In the genomic region with DNA sequence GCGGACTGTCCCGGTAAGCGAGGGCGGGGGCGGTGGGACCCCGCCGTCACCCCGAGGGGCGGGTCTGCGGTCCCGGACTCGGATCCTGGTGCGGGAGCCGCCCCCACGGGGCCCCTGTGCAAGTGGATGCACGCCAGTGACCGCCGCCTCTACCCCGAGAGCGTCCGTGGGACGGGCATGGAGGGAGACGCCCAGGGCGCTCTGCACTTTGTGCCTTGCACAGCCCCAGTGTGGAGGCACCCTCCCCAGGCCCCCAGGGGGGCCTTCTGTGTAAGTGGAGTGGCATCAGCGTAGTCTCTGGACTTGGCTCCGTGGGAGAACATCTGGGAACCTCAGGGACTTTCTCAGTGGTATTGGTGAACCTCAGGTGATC, we compare ENCODE assay signal across 9 mouse cellular contexts. TPM values are rescaled to one million over a fixed set of nuclear protein-coding genes. Genes with fewer than 3 reads are reported as not detected.
DNase-seq lines count a peak whose midpoint lies in the region; ATAC-seq and TF ChIP-seq lines count a peak whose summit lies in the region.
"Had no signal": no experiment of that assay in that cellular context is flagged by ENCODE, and none has a peak within 500 bp of the region (broad histone marks: within the 10 kb centered on the region; RNA-seq: fewer than 3 reads in every experiment).

No protein-coding gene starts in this region.

- peak; percentile 90 for DNase-seq in heart, adult 11 months
- DNase-seq in heart, adult 9 months (ENCODE audit: low spot score in 2 of 2), result no peak
- no peak for DNase-seq in ES-E14 (ENCODE audit: low read depth, low spot score)
- peak; percentile 39 for DNase-seq in limb, embryonic 10.5 days (ENCODE audit: low spot score)
- DNase-seq in c-Kit-positive CD71-positive TER-119-positive erythroid progenitor cells, embryonic 14.5 days (ENCODE audit: low spot score), result no peak
- no peak for DNase-seq in right cerebral cortex, adult 18-20 months

- WGBS in forebrain, embryonic 13.5 days, result 2% methylated on average over 23 of the region's 26 CpGs
- 3% methylated on average over 26 of the region's 26 CpGs for WGBS in limb, embryonic 10.5 days
- WGBS in neural tube, embryonic 14.5 days, result 1% methylated on average over 24 of the region's 26 CpGs

- peak overlapping the region; percentile 88 for H3K4me2 ChIP-seq in forebrain, embryonic 13.5 days
- H3K4me2 ChIP-seq in neural tube, embryonic 14.5 days (ENCODE audit: low read depth, low read length), result peak overlapping the region; percentile 83

- H3K9me3 ChIP-seq in ES-E14 (ENCODE audit: control insufficient read depth, insufficient read depth, low read depth, low read length), result no peaks in the 10 kb centered on the region
- H3K9me3 ChIP-seq in forebrain, embryonic 13.5 days (replicated peaks), result no peaks in the 10 kb centered on the region
- H3K9me3 ChIP-seq in limb, embryonic 10.5 days (replicated peaks), result no peaks in the 10 kb centered on the region
- no peaks in the 10 kb centered on the region for H3K9me3 ChIP-seq in neural tube, embryonic 14.5 days (ENCODE audit: control insufficient read depth, low read length)

- H3K27ac ChIP-seq in ES-E14 (ENCODE audit: insufficient read depth, low read depth, low read length, poor library complexity, severe bottlenecking), result no peak overlapping the region
- H3K27ac ChIP-seq in forebrain, embryonic 13.5 days, result no peak overlapping the region
- peak overlapping the region; percentile 56; the same call in 1 of the 2 replicates for H3K27ac ChIP-seq in limb, embryonic 10.5 days
- peak overlapping the region; percentile 44; the same call in 1 of the 2 replicates for H3K27ac ChIP-seq in neural tube, embryonic 14.5 days (ENCODE audit: low read depth, low read length)

- in situ Hi-C loops in ES-E14 (cut with MboI; ENCODE audit: low sequenced_read_pairs in 2 of 2, unreplicated experiment in 2 of 2), result no loop called here

- no peaks in the 10 kb centered on the region for H3K4me1 ChIP-seq in ES-E14 (ENCODE audit: control insufficient read depth in 2 of 2, insufficient read depth in 2 of 2, low read length in 2 of 2, poor library complexity in 1 of 2)
- peaks cover 16% of the 10 kb centered on the region for H3K4me1 ChIP-seq in forebrain, embryonic 13.5 days
- peaks cover 10% of the 10 kb centered on the region for H3K4me1 ChIP-seq in limb, embryonic 10.5 days
- H3K4me1 ChIP-seq in neural tube, embryonic 14.5 days (ENCODE audit: control insufficient read depth, insufficient read depth, low read length), result peaks cover 6% of the 10 kb centered on the region; the same call in 1 of the 2 replicates

- no peaks in the 10 kb centered on the region for H3K36me3 ChIP-seq in ES-E14 (ENCODE audit: control insufficient read depth, insufficient read depth, low read length, poor library complexity, severe bottlenecking)
- no peaks in the 10 kb centered on the region for H3K36me3 ChIP-seq in forebrain, embryonic 13.5 days (ENCODE audit: poor library complexity, severe bottlenecking)
- H3K36me3 ChIP-seq in limb, embryonic 10.5 days, result no peaks in the 10 kb centered on the region
- no peaks in the 10 kb centered on the region for H3K36me3 ChIP-seq in neural tube, embryonic 14.5 days (ENCODE audit: control insufficient read depth, insufficient read depth, low read length)

- peak overlapping the region; percentile 54; the same call in 1 of the 2 replicates for H3K9ac ChIP-seq in ES-E14 (ENCODE audit: insufficient read depth, low read depth, low read length, poor library complexity, severe bottlenecking)
- peak overlapping the region; percentile 84 for H3K9ac ChIP-seq in forebrain, embryonic 13.5 days
- peak overlapping the region; percentile 92 for H3K9ac ChIP-seq in neural tube, embryonic 14.5 days (replicated peaks; ENCODE audit: low read depth, low read length)

- ATAC-seq in forebrain, embryonic 13.5 days, result peak; percentile 58; the same call in 1 of the 2 replicates
- ATAC-seq in neural tube, embryonic 14.5 days (ENCODE audit: low read depth), result peak; percentile 73

- H3K4me3 ChIP-seq in ES-E14 (ENCODE audit: insufficient read depth in 1 of 2, low read depth in 1 of 2, low read length in 2 of 2, poor library complexity in 1 of 2, severe bottlenecking in 1 of 2), result peak overlapping the region; percentile 56 to 67; a peak in 3 of 4 replicates
- peak overlapping the region; percentile 66 for H3K4me3 ChIP-seq in forebrain, embryonic 13.5 days
- H3K4me3 ChIP-seq in limb, embryonic 10.5 days, result peak overlapping the region; percentile 66
- peak overlapping the region; percentile 74 for H3K4me3 ChIP-seq in neural tube, embryonic 14.5 days (ENCODE audit: low read depth, low read length)

- peaks cover 33% of the 10 kb centered on the region for H3K27me3 ChIP-seq in forebrain, embryonic 13.5 days
- peaks cover 79% of the 10 kb centered on the region for H3K27me3 ChIP-seq in limb, embryonic 10.5 days (ENCODE audit: low read depth, poor library complexity, severe bottlenecking)
- H3K27me3 ChIP-seq in neural tube, embryonic 14.5 days (ENCODE audit: control insufficient read depth, insufficient read depth, low read length), result peaks cover 8% of the 10 kb centered on the region; the same call in 1 of the 2 replicates

TF ChIP-seq in ES-E14, 5 proteins besides CTCF, POLR2A, EP300 and RAD21:
- no peak for TF ChIP-seq MAFK (IDR thresholded peaks at IDR 0.05; ENCODE audit: insufficient read depth, low read depth, low read length)
- no peak for TF ChIP-seq ZC3H11A (IDR thresholded peaks at IDR 0.05; ENCODE audit: borderline replicate concordance, low read depth, low read length)
- no peak for TF ChIP-seq ZNF384 (IDR thresholded peaks at IDR 0.05; ENCODE audit: low read depth, low read length)
- no peak for TF ChIP-seq HCFC1 (IDR thresholded peaks at IDR 0.05; ENCODE audit: borderline replicate concordance, insufficient read depth, low read length)
- no peak for TF ChIP-seq CHD2 (IDR thresholded peaks at IDR 0.05; ENCODE audit: low read depth, low read length)

RNA-seq across cellular contexts. Expression of gene Phf24, which starts 0.9 kb away (rescaled TPM):
- total RNA-seq in ES-E14 (2012; rRNA removed), result 0.04 TPM in 1 of 2 replicates, not detected in the other
- 8.2 and 10.3 TPM in 2 replicates for polyA plus RNA-seq in forebrain, embryonic 13.5 days (2015; fragmentation: Nextera tagmentation; extraction: Ambion mirVana)
- 0.16 TPM in 1 of 2 replicates, not detected in the other for polyA plus RNA-seq in limb, embryonic 10.5 days (2016; fragmentation: Nextera tagmentation; extraction: Ambion mirVana)
- polyA plus RNA-seq in neural tube, embryonic 14.5 days (2014; fragmentation: Nextera tagmentation; extraction: Ambion mirVana), result 41.1 and 48.7 TPM in 2 replicates

RNA-seq across cellular contexts. Expression of gene Dnajb5, which starts 32.2 kb away (rescaled TPM):
- total RNA-seq in ES-E14 (2012; rRNA removed), result 11.8 and 13.3 TPM in 2 replicates
- 34.6 and 46.7 TPM in 2 replicates for polyA plus RNA-seq in forebrain, embryonic 13.5 days (2015; fragmentation: Nextera tagmentation; extraction: Ambion mirVana)
- polyA plus RNA-seq in limb, embryonic 10.5 days (2016; fragmentation: Nextera tagmentation; extraction: Ambion mirVana), result 7.0 and 8.8 TPM in 2 replicates
- 44.1 and 44.7 TPM in 2 replicates for polyA plus RNA-seq in neural tube, embryonic 14.5 days (2014; fragmentation: Nextera tagmentation; extraction: Ambion mirVana)

RNA-seq across cellular contexts. Expression of gene Fam205c, which starts 43.4 kb away (rescaled TPM):
- total RNA-seq in ES-E14 (2012; rRNA removed), result not detected in 2 replicates
- 1.0 and 1.1 TPM in 2 replicates for polyA plus RNA-seq in forebrain, embryonic 13.5 days (2015; fragmentation: Nextera tagmentation; extraction: Ambion mirVana)
- polyA plus RNA-seq in limb, embryonic 10.5 days (2016; fragmentation: Nextera tagmentation; extraction: Ambion mirVana), result 0.10 TPM in 1 of 2 replicates, not detected in the other
- polyA plus RNA-seq in neural tube, embryonic 14.5 days (2014; fragmentation: Nextera tagmentation; extraction: Ambion mirVana), result 2.1 and 4.8 TPM in 2 replicates
- total RNA-seq: gastrocnemius, postnatal 4 days had no signal

RNA-seq across cellular contexts. Expression of gene 1700022I11Rik, which starts 52.0 kb away (rescaled TPM):
- 0.58 and 0.74 TPM in 2 replicates for total RNA-seq in ES-E14 (2012; rRNA removed)
- polyA plus RNA-seq in forebrain, embryonic 13.5 days (2015; fragmentation: Nextera tagmentation; extraction: Ambion mirVana), result 0.48 and 0.81 TPM in 2 replicates
- polyA plus RNA-seq in limb, embryonic 10.5 days (2016; fragmentation: Nextera tagmentation; extraction: Ambion mirVana), result 0.51 and 0.87 TPM in 2 replicates
- polyA plus RNA-seq in neural tube, embryonic 14.5 days (2014; fragmentation: Nextera tagmentation; extraction: Ambion mirVana), result 0.50 and 1.1 TPM in 2 replicates
- total RNA-seq: gastrocnemius, postnatal 4 days had no signal

Comparison
In these comparisons a context has a peak if more than half of its experiments do, and no peak if none do; other contexts are left out.
1. DNase-seq: peak in heart, adult 11 months (single experiment) and limb, embryonic 10.5 days (single experiment); none in heart, adult 9 months (0 of 2), ES-E14 (single experiment), c-Kit-positive CD71-positive TER-119-positive erythroid progenitor cells, embryonic 14.5 days (single experiment) and right cerebral cortex, adult 18-20 months (single experiment).
2. H3K27ac ChIP-seq: peak in limb, embryonic 10.5 days (single experiment) and neural tube, embryonic 14.5 days (single experiment); none in ES-E14 (single experiment) and forebrain, embryonic 13.5 days (single experiment).
3. Peak in every context shown above with its lines, with median percentiles within 50 percentile points of each other: H3K4me3 ChIP-seq and H3K9ac ChIP-seq.